Mouse (Mus musculus) neural tube, embryonic 12.5 days (tissue): ENCODE measurements around the gene Hspa1a. TPM values are rescaled to one million over a fixed set of nuclear protein-coding genes. Genes with fewer than 3 reads are reported as not detected.
"Not testable (repeated sequence)": the region's sequence is repeated elsewhere in the genome, so short reads cannot be mapped to it uniquely, and the experiment has no call there.

ENCODE experiments used
- ATAC-seq: fragments of 200-750 bp; cut with Nextera tagmentation; 2 replicates; pipeline ENCODE4 v1.8.0; 2017; ENCODE audit warnings: low read depth, mild to moderate bottlenecking, moderate TSS enrichment, moderate library complexity; ENCODE audit not compliant: low FRiP score
- H3K27ac ChIP-seq: fragments of 300-500 bp; sonication (generic); 2 replicates; pipeline ENCODE4 v1.5.1; 2016
- H3K27me3 ChIP-seq: fragments of 300-500 bp; sonication (generic); replicated peaks from 2 replicates; pipeline ENCODE4 v1.6.1; 2016; ENCODE audit warnings: mild to moderate bottlenecking
- H3K36me3 ChIP-seq: fragments of 300-500 bp; sonication (generic); 2 replicates; pipeline ENCODE4 v1.6.1; 2016; ENCODE audit warnings: mild to moderate bottlenecking
- H3K4me1 ChIP-seq: fragments of 300-500 bp; sonication (generic); 2 replicates; pipeline ENCODE4 v1.6.1; 2016
- H3K4me2 ChIP-seq: fragments of 300-500 bp; sonication (generic); replicated peaks from 2 replicates; pipeline ENCODE4 v1.6.1; 2016; ENCODE audit warnings: mild to moderate bottlenecking
- H3K4me3 ChIP-seq: fragments of 300-500 bp; sonication (generic); 2 replicates; pipeline ENCODE4 v1.5.1; 2016
- H3K9ac ChIP-seq: fragments of 300-500 bp; sonication (generic); 2 replicates; pipeline ENCODE4 v1.6.1; 2016; ENCODE audit warnings: mild to moderate bottlenecking
- H3K9me3 ChIP-seq: fragments of 300-500 bp; sonication (generic); 2 replicates; pipeline ENCODE4 v1.6.1; 2016; ENCODE audit warnings: mild to moderate bottlenecking
- WGBS: fragments of 180-500 bp; shearing (Covaris S2); methylation state at CpG from one replicate; pipeline ENCODE4 v1.1.7; 2016; 5-methylcytosine and 5-hydroxymethylcytosine counted together
- polyA plus RNA-seq: library from polyadenylated mRNA; unstranded; fragments of >200 nt; fragmentation: Nextera tagmentation; extraction: Ambion mirVana; gene quantifications from 2 replicates; pipeline ENCODE4 v1.2.1, GENCODE M21; 2016

Hspa1a gene
- polyA plus RNA-seq, 1 experiment from 2014 or later, result 3.5 TPM

- H3K27me3 ChIP-seq, result no peaks in the 10 kb centered on the region
Measured at GRCm38 (mm10) chr17:35009586-35009985, 37.6 kb upstream of the Hspa1a start.

GRCm38 (mm10) chr17:35007387-35007991 is 35.5 kb upstream of the Hspa1a start:
- peaks cover 10% of the 10 kb centered on the region for H3K4me1 ChIP-seq
- ATAC-seq, result no peak
- peaks cover 83% of the 10 kb centered on the region for H3K36me3 ChIP-seq
- H3K9me3 ChIP-seq, result no peaks in the 10 kb centered on the region
- no peak overlapping the region for H3K4me2 ChIP-seq
- WGBS, result 95% methylated on average over 7 of the region's 7 CpGs
- H3K27ac ChIP-seq, result no peak overlapping the region
- no peak overlapping the region for H3K9ac ChIP-seq
- H3K4me3 ChIP-seq, result no peak overlapping the region
- H3K27me3 ChIP-seq, result no peaks in the 10 kb centered on the region

More at GRCm38 (mm10) chr17:35009586-35009985, 37.6 kb upstream of the Hspa1a start:
- Histone ChIP-seq H3K9ac (0 out of 2 replicates have a peak overlapping the region, but pooled peaks have one; percentile 8), H3K9me3 (no peaks in the 10 kb centered on the region), H3K4me3 (no peak overlapping the region), H3K36me3 (peaks cover 97% of the 10 kb centered on the region), H3K4me1 (no peaks in the 10 kb centered on the region), H3K4me2 (no peak overlapping the region), H3K27ac (no peak overlapping the region)
- ATAC-seq, result no peak
- WGBS, result 88% methylated on average over 7 of the region's 7 CpGs

- not testable (repeated sequence) for H3K9ac ChIP-seq, ATAC-seq, H3K4me3 ChIP-seq, H3K27ac ChIP-seq, H3K4me2 ChIP-seq, H3K27me3 ChIP-seq, H3K9me3 ChIP-seq
- H3K36me3 ChIP-seq, result peaks cover 67% of the 10 kb centered on the region
- peaks cover 22% of the 10 kb centered on the region for H3K4me1 ChIP-seq
- 93% methylated on average over 4 of the region's 5 CpGs for WGBS
Measured at GRCm38 (mm10) chr17:35005902-35006301, 33.9 kb upstream of the Hspa1a start.

GRCm38 (mm10) chr17:35005158-35005557 is 33.2 kb upstream of the Hspa1a start:
- 91% methylated on average over 10 of the region's 10 CpGs for WGBS
- no peak overlapping the region for H3K27ac ChIP-seq
- no peaks in the 10 kb centered on the region for H3K27me3 ChIP-seq
- H3K4me1 ChIP-seq, result peaks cover 22% of the 10 kb centered on the region
- peaks cover 59% of the 10 kb centered on the region for H3K36me3 ChIP-seq
- H3K4me3 ChIP-seq, result no peak overlapping the region
- ATAC-seq, result no peak
- no peak overlapping the region for H3K4me2 ChIP-seq
- H3K9me3 ChIP-seq, result no peaks in the 10 kb centered on the region
- H3K9ac ChIP-seq, result no peak overlapping the region

- peaks cover 29% of the 10 kb centered on the region for H3K4me1 ChIP-seq
- no peak for ATAC-seq
- no peaks in the 10 kb centered on the region for H3K27me3 ChIP-seq
- no peak overlapping the region for H3K4me3 ChIP-seq
- H3K4me2 ChIP-seq, result no peak overlapping the region
- no peaks in the 10 kb centered on the region for H3K9me3 ChIP-seq
- H3K27ac ChIP-seq, result no peak overlapping the region
- no peak overlapping the region for H3K9ac ChIP-seq
- peaks cover 50% of the 10 kb centered on the region for H3K36me3 ChIP-seq
- WGBS, result 97% methylated on average over 17 of the region's 17 CpGs
Measured at GRCm38 (mm10) chr17:35004075-35004717, 32.2 kb upstream of the Hspa1a start.

- no peak for ATAC-seq
- peaks cover 29% of the 10 kb centered on the region for H3K4me1 ChIP-seq
- 74% methylated on average over 9 of the region's 9 CpGs for WGBS
- no peaks in the 10 kb centered on the region for H3K27me3 ChIP-seq
- H3K4me3 ChIP-seq, result no peak overlapping the region
- H3K36me3 ChIP-seq, result peaks cover 45% of the 10 kb centered on the region
- H3K9me3 ChIP-seq, result no peaks in the 10 kb centered on the region
- no peak overlapping the region; the same call in 1 of the 2 replicates for H3K9ac ChIP-seq
- H3K4me2 ChIP-seq, result peak overlapping the region; percentile 97
- H3K27ac ChIP-seq, result no peak overlapping the region
Measured at GRCm38 (mm10) chr17:35003022-35003838, 31.3 kb upstream of the Hspa1a start.

GRCm38 (mm10) chr17:35002153-35002865 is 30.4 kb upstream of the Hspa1a start:
- H3K27ac ChIP-seq, result no peak overlapping the region
- H3K9me3 ChIP-seq, result no peaks in the 10 kb centered on the region
- 11% methylated on average over 12 of the region's 12 CpGs for WGBS
- peak overlapping the region; percentile 96 for H3K9ac ChIP-seq
- peaks cover 29% of the 10 kb centered on the region for H3K4me1 ChIP-seq
- no peaks in the 10 kb centered on the region for H3K27me3 ChIP-seq
- peak overlapping the region; percentile 95 for H3K4me3 ChIP-seq
- peaks cover 42% of the 10 kb centered on the region for H3K36me3 ChIP-seq
- peak overlapping the region; percentile 97 for H3K4me2 ChIP-seq
- ATAC-seq, result no peak

- WGBS, result under 1% methylated on average over 35 of the region's 35 CpGs
- Histone ChIP-seq H3K27me3 (no peaks in the 10 kb centered on the region), H3K27ac (peak overlapping the region; percentile 94; the same call in 1 of the 2 replicates), H3K4me2 (peak overlapping the region; percentile 97), H3K9me3 (no peaks in the 10 kb centered on the region), H3K9ac (peak overlapping the region; percentile 96), H3K4me1 (peaks cover 29% of the 10 kb centered on the region), H3K36me3 (peaks cover 37% of the 10 kb centered on the region), H3K4me3 (peak overlapping the region; percentile 95)
- ATAC-seq, result 0 out of 2 replicates have a peak, but pooled peaks have one; percentile 13
Measured at GRCm38 (mm10) chr17:35001452-35002152, 29.6 kb upstream of the Hspa1a start.

GRCm38 (mm10) chr17:35000717-35001451 is 28.9 kb upstream of the Hspa1a start, which contains the start of gene Vars:
Vars (plus strand) TSS chr17:35000987.
- ATAC-seq, result peak; percentile 88
- Histone ChIP-seq H3K9me3 (no peaks in the 10 kb centered on the region), H3K27me3 (no peaks in the 10 kb centered on the region), H3K4me1 (peaks cover 29% of the 10 kb centered on the region), H3K36me3 (peaks cover 33% of the 10 kb centered on the region), H3K9ac (peak within 1 kb of the TSS; percentile 96), H3K4me2 (peak within 1 kb of the TSS; percentile 97), H3K27ac (peak within 1 kb of the TSS; percentile 94), H3K4me3 (peak within 1 kb of the TSS; percentile 95)
- under 1% methylated on average over 83 of the region's 83 CpGs for WGBS

- peak overlapping the region; percentile 94; the same call in 1 of the 2 replicates for H3K27ac ChIP-seq
- not testable (repeated sequence) for H3K27me3 ChIP-seq, H3K9me3 ChIP-seq, ATAC-seq
- WGBS, result 26% methylated on average over 29 of the region's 32 CpGs
- peak overlapping the region; percentile 97 for H3K4me2 ChIP-seq
- H3K36me3 ChIP-seq, result peaks cover 25% of the 10 kb centered on the region
- H3K4me3 ChIP-seq, result peak overlapping the region; percentile 95
- H3K4me1 ChIP-seq, result peaks cover 29% of the 10 kb centered on the region
- H3K9ac ChIP-seq, result peak overlapping the region; percentile 96
Measured at GRCm38 (mm10) chr17:34999871-35000716, 28.1 kb upstream of the Hspa1a start.
